Mouse (Mus musculus): Measurements from ENCODE around the gene Ndufaf2.

DNA sequence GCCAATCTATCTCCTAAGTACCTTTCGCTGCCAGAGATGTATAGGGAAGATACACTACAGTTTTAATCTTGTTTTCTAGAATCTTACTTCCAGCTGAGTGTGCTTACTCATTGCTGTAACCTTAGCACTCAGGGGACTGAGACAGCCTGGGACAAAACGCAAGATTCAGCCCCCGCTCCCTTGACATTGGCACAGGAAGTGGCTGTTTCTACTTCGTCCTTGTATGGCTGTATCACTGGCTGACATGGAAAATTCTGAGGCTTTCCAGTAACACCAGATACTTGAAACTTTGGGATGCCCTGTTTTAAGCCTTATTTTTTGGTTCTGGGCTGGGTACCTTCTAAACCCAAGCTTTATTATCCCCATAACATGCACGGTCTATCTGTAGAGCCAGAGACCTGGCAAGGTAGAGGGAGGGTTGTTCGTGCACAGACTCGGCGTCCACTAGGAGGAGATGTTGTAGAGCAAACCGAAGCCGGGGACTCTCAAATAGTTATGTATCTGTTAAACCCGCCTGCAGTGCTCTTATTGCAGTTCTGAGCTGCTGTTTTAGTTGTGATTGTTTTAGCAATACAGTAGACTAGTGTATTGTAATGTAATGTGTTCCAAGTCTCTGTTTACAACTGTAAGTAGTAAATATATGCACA, 32.8 kb upstream of the Ndufaf2 start:
- TF ChIP-seq CTCF (IDR thresholded peaks at IDR 0.05; ENCODE audit: control insufficient read depth, insufficient read depth, insufficient replicate concordance, low read depth, low read length) = peak; percentile 30; the same call in 1 of the 2 replicates
- no peak for TF ChIP-seq POLR2A (IDR thresholded peaks at IDR 0.05; ENCODE audit: control insufficient read depth, low read depth, low read length)

Data from testis, adult 2 months (tissue).